Mouse (Mus musculus): ENCODE data around the gene Hnrnpab. TPM values are rescaled to one million over a fixed set of nuclear protein-coding genes. Genes with fewer than 3 reads are reported as not detected.
A peak's percentile ranks its signal among the peaks of the same experiment; 100 is the strongest.

The Hnrnpab gene
- polyA plus RNA-seq, 1 experiment, result 135 TPM

DNA sequence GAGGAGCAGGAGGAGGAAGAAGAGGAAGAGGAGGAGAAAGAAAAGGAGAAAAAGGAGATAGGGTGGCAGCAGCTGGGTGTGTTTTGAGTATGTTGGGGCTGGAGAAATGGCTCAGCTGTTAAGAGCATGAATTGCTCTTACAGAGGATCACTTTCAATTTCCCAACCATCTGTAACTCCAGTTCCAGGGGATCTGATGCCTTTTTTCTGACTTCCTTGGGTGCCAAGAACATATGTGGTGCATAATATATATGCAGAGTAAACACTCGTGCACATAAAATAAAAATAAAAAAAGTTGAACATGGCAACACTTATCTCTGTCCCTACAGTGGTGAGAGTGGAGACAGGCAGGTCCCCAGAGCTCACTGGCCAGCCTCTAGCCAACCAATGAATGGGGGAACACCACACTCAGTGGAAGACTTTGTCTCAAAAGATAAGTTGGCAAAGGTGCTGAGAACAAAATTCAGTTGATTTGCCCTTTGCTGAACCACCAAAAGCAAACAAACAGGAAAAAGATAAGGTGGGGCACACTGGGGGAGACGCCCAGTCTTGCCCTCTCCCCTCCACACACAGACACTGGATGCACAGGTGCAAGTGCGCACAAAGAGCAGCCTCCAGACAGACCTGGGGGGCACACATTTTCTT is 2.7 kb upstream of the Hnrnpab start:
- no peak for DNase-seq (ENCODE audit: extremely low spot score in 1 of 2, low spot score in 1 of 2)

GRCm38 (mm10) chr11:51607096-51607738 is 570 bp upstream of the Hnrnpab start:
- DNase-seq (ENCODE audit: extremely low spot score in 1 of 2, low spot score in 1 of 2), result no peak

GRCm38 (mm10) chr11:51605602-51606446 is 823 bp downstream of the Hnrnpab start:
- DNase-seq (ENCODE audit: extremely low spot score in 1 of 2, low spot score in 1 of 2), result peak in 1 of 2 experiments; percentile 82

GRCm38 (mm10) chr11:51602253-51602652 is 4.4 kb downstream of the Hnrnpab start:
- DNase-seq (ENCODE audit: extremely low spot score in 1 of 2, low spot score in 1 of 2), result peak in 1 of 2 experiments; percentile 30

GRCm38 (mm10) chr11:51597553-51597952 is 9.1 kb downstream of the Hnrnpab start:
- DNase-seq (ENCODE audit: extremely low spot score in 1 of 2, low spot score in 1 of 2), result no peak

GRCm38 (mm10) chr11:51595459-51596083 is 11.1 kb downstream of the Hnrnpab start:
- no peak for DNase-seq (ENCODE audit: extremely low spot score in 1 of 2, low spot score in 1 of 2)

DNA sequence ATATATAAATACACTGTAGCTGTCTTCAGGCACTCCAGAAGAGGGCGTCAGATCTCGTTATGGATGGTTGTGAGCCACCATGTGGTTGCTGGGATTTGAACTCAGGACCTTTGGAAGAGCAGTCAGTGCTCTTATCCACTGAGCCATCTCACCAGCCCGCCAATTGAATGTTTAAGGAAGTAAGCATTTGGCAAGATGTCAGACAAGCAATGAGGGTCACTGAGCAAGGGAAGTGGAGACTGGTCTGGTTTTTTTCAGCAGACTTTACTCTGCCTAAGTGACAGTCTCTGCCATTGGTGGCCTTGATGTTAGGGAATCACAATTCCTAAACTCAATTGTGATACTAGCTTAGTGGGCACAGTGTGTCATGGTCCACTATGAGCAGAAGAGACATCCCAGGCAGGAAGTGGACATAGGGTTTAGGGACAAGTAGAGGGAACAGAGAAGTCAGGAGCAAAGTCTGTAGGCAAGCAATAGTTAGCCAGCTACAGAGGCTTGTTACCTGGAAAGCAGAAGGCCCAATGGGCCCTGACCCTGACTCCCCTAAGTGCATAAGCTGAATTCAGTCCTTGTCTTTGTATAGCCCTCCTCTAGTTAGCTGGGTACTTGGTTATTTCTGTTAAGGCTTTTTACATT is 11.8 kb downstream of the Hnrnpab start:
- DNase-seq (ENCODE audit: extremely low spot score in 1 of 2, low spot score in 1 of 2), result no peak

DNA sequence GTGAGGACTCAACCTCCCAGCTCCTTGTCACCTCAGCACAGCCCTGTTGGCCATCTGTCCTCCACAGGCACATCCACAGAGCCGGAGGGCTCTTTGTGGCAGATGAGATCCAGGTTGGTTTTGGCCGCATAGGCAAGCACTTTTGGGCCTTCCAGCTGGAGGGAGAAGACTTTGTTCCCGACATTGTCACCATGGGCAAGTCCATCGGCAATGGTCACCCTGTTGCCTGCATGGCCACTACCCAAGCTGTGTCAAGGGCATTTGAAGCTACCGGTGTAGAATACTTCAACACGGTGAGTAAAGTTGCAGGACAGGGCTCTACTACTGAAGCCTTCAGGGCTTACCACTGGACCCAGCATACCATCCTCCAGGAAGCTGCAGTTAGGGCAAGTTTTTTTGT is 12.8 kb downstream of the Hnrnpab start:
- no peak for DNase-seq (ENCODE audit: extremely low spot score in 1 of 2, low spot score in 1 of 2)

GRCm38 (mm10) chr11:51593368-51593767 is 13.3 kb downstream of the Hnrnpab start:
- no peak for DNase-seq (ENCODE audit: extremely low spot score in 1 of 2, low spot score in 1 of 2)

GRCm38 (mm10) chr11:51591915-51592314 is 14.7 kb downstream of the Hnrnpab start:
- DNase-seq (ENCODE audit: extremely low spot score in 1 of 2, low spot score in 1 of 2), result no peak

- DNase-seq (ENCODE audit: extremely low spot score in 1 of 2, low spot score in 1 of 2), result no peak
These were observed 15.5 kb downstream of the Hnrnpab start for GRCm38 (mm10) chr11:51591168-51591567.

GRCm38 (mm10) chr11:51590002-51590401 is 16.6 kb downstream of the Hnrnpab start:
- DNase-seq (ENCODE audit: extremely low spot score in 1 of 2, low spot score in 1 of 2), result no peak

- DNase-seq (ENCODE audit: extremely low spot score in 1 of 2, low spot score in 1 of 2), result no peak
These were observed 17.8 kb downstream of the Hnrnpab start for GRCm38 (mm10) chr11:51588833-51589232.

- no peak for DNase-seq (ENCODE audit: extremely low spot score in 1 of 2, low spot score in 1 of 2)
These were observed 19.6 kb downstream of the Hnrnpab start for GRCm38 (mm10) chr11:51587059-51587458.

GRCm38 (mm10) chr11:51586411-51586810 is 20.2 kb downstream of the Hnrnpab start:
- DNase-seq (ENCODE audit: extremely low spot score in 1 of 2, low spot score in 1 of 2), result no peak

- no peak for DNase-seq (ENCODE audit: extremely low spot score in 1 of 2, low spot score in 1 of 2)
These were observed 20.9 kb downstream of the Hnrnpab start for GRCm38 (mm10) chr11:51585608-51586252.

DNA sequence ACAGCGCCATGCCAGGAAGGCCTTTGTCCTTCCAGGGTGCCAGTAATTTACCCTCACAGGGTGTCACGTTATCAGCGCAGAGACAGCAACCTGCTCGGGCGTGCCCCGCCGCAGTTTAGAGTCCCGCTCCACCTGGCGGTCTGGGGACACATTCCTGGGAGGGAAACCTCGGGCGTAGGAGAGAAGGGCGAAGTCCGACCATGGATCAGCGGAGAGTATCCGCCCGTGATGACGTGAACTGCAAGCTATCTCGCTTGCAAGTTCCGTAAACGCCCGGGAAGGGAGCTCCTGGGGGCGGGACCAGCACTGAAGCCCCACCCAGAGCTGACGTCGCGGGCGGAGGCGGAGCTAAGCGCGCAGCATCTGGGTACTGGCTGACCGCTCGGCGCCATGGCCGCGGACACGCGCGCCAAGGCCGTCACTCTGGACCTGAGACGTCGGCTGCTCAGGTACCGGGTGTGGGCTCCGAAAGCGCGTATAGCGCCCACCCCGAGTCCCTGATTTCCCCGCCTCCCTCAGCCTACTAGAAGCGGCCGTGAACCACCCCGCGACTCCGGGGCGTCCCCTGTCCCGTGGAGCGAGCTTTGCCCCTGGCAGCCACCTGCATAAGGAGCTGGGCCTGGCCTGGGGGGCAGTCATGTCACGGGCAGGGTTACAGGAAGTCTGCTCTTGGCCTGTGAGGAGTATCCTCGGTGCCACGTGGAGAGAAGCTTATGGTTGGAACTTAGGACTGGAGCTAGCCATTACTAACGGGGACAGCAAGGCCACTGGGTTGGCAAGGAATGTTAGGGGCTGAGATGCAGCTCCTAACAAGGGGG is 22.0 kb downstream of the Hnrnpab start, which contains the start of gene Phykpl:
TSS of gene Phykpl (plus strand) at position 327 of the 818 bp plus-strand sequence.
- peak; percentile 84 to 96 for DNase-seq (ENCODE audit: extremely low spot score in 1 of 2, low spot score in 1 of 2)

DNA sequence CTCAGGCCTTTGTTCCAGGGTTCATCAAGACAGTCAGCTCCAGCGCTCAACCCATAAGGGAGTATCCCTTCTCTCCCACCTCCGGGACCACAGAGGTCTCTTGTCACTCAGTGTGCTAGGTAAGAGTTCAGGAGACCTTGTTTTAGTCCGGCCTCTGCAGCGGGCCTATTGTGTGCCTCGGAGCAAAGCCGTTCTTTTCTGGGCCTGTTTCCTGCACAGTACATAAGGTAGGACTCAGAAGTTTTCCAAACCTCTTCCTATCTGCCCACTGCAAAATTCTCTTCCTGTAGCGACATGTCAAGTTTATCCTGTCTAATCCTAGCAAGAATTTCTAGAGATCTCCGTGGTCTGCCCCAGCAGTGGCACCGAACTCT is 22.6 kb downstream of the Hnrnpab start:
- no peak for DNase-seq (ENCODE audit: extremely low spot score in 1 of 2, low spot score in 1 of 2)

GRCm38 (mm10) chr11:51582713-51583112 is 23.9 kb downstream of the Hnrnpab start:
- DNase-seq (ENCODE audit: extremely low spot score in 1 of 2, low spot score in 1 of 2), result peak in 1 of 2 experiments; percentile 65
